Mouse (Mus musculus) testis, postnatal 10 days (tissue): ENCODE data around the gene Ahsg.
A peak's percentile ranks its signal among the peaks of the same experiment; 100 is the strongest.

ENCODE experiments used
- DNase-seq: peaks from one replicate; pipeline ENCODE4 v3.0.0; 2021; ENCODE audit warnings: low spot score

The Ahsg gene

GRCm38 (mm10) chr16:22886726-22887125 is 4.4 kb upstream of the Ahsg start:
- no peak for DNase-seq

- no peak for DNase-seq
Measured at GRCm38 (mm10) chr16:22888835-22889234, 2.2 kb upstream of the Ahsg start.

DNA sequence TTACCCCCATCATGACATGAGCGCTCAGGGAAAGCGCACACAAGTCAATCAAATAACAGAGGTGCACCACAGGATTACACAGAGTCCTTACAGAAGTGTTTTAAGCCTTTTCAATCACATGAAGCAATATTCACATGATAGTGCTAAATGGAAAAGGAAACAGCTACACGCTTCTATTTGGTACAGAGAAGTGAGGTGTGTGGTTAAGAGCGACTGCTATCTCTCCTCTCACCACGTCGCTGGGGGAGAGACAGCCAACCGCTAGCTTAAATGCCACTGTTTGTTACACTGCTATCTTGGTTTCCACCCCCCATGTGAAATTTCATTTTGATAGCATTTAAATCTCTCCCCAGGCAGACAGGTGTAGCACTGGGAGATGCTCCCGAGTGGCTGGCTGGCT is 1.4 kb upstream of the Ahsg start:
- no peak for DNase-seq

DNA sequence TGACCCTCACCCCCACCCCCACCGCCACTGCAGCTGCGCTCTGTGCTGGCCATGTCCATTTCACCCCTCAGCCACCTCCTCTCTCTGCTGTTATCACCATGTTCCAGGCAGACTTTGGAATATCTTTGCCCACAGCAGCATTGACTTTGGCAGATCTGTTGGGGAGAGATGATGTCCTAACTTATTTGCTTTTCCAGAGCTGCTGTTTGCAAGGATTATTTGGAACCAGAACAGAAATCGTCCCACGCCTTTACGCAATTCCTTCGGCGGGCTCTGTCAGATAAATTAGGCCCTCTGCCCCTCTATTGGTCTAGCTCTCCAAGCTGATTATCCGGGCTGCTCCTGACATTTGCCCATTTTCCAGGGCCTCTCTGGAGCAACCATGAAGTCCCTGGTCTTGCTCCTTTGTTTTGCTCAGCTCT is 667 bp downstream of the Ahsg start:
- no peak for DNase-seq

- peak; percentile 60 for DNase-seq
Measured at GRCm38 (mm10) chr16:22894095-22894494, 3.0 kb downstream of the Ahsg start.

DNA sequence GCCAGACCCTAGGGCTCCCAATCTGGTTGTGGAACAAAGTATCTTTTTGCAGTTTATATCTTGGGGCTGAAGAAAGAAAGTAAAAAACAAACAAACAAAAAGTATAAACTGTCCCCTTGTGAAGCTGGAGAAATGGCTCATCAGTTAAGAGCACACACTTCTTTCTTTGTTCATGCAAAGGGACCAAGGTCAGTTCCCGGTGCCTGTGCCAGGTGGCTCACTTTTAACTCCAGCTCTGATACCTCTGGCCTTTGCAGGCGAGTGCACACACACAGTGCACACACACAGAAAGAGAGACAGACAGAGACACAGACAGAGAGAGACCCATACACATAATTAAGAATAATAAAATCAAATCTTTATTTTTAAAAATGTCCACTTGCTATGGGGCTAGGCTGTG is 5.5 kb downstream of the Ahsg start:
- DNase-seq: peak; percentile 60

- DNase-seq: no peak
Measured at GRCm38 (mm10) chr16:22899346-22899745, 8.3 kb downstream of the Ahsg start.

- no peak for DNase-seq
Measured at GRCm38 (mm10) chr16:22899866-22900570, 8.9 kb downstream of the Ahsg start.

- DNase-seq: no peak
Measured at GRCm38 (mm10) chr16:22901326-22901725, 10.2 kb downstream of the Ahsg start.

DNA sequence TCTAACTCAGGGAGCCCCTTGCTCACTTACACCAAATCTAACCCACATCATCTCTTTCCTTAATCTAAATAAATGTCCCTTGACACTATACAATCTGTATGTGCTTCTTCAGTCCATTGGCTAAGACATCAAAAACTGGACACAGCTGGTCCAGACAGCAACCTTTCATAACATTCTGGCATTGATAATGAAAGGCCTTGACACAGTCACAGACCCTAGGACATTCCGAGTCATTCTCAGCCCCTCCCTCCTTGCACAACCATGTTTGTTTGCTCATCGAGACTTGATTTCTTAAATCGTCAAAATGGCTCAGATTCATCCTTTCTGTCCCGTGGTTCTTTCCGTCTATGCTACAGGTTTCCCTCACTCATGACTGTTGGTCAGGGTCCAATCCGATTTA is 18.2 kb downstream of the Ahsg start:
- DNase-seq: no peak

GRCm38 (mm10) chr16:22911986-22912385 is 20.9 kb downstream of the Ahsg start:
- no peak for DNase-seq

GRCm38 (mm10) chr16:22912886-22913285 is 21.8 kb downstream of the Ahsg start:
- no peak for DNase-seq

DNA sequence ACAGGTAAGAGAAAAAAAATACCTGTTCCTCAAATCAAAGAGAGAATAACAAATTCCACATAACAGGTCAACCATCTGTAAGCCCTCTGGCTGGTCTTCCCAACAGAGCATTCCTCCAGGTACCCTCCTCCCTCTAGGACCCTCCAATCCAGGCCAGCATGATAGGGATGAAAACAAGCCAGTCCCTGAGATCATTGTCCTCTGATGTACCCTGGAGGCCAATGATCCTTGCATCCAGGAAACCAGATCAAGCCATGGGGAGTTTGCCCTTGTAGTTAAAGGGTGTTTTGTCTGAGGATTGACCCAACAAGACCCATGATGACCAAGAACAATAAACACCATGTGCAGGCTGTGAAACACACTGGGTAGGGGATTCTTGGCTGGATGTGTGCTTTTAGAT is 23.2 kb downstream of the Ahsg start:
- no peak for DNase-seq

- no peak for DNase-seq
Measured at GRCm38 (mm10) chr16:22918034-22918433, 27.0 kb downstream of the Ahsg start, which contains the start of gene Fetub. Gene Fetub, plus strand, starts transcription at chr16:22918334.

DNA sequence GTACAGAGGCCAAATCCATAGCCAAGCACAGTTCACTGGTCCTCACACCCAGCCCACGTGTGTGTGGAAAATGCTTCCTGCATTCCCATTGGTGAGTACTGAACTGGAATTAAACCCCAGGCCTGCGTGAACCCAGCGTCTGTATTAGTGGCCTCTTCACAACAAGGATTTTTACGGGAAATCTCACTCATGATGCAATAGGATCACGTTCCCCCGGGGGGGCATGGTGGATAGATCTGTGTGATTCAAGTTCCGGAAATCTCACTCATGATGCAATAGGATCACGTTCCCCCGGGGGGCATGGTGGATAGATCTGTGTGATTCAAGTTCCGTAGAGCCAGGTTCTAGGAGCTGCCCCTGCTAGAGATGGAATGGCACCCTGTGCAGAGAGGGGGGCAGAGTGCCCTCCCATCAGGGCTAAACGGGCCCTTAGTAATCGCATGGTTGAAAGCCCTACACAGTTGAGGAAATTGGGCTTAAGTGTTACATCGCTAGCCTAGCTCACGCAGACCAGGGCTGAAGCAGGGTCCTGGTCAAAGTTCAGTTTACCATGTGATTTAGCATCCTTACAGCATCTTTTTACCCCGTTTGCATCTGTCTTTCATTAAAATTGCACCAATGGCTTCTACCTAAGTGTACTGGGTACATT is 27.7 kb downstream of the Ahsg start:
- no peak for DNase-seq

- DNase-seq: peak; percentile 69
Measured at GRCm38 (mm10) chr16:22919971-22920854, 29.1 kb downstream of the Ahsg start.

GRCm38 (mm10) chr16:22921761-22922160 is 30.7 kb downstream of the Ahsg start:
- no peak for DNase-seq

- no peak for DNase-seq
Measured at GRCm38 (mm10) chr16:22922433-22922832, 31.4 kb downstream of the Ahsg start.

- no peak for DNase-seq
Measured at GRCm38 (mm10) chr16:22929575-22929974, 38.5 kb downstream of the Ahsg start.

- no peak for DNase-seq
Measured at GRCm38 (mm10) chr16:22931431-22932200, 40.5 kb downstream of the Ahsg start.

- DNase-seq: no peak
Measured at GRCm38 (mm10) chr16:22937631-22938030, 46.6 kb downstream of the Ahsg start.

- DNase-seq: no peak
Measured at GRCm38 (mm10) chr16:22938541-22938940, 47.5 kb downstream of the Ahsg start.
